Mouse (Mus musculus): Measurements from ENCODE around the gene Lect2.

DNA sequence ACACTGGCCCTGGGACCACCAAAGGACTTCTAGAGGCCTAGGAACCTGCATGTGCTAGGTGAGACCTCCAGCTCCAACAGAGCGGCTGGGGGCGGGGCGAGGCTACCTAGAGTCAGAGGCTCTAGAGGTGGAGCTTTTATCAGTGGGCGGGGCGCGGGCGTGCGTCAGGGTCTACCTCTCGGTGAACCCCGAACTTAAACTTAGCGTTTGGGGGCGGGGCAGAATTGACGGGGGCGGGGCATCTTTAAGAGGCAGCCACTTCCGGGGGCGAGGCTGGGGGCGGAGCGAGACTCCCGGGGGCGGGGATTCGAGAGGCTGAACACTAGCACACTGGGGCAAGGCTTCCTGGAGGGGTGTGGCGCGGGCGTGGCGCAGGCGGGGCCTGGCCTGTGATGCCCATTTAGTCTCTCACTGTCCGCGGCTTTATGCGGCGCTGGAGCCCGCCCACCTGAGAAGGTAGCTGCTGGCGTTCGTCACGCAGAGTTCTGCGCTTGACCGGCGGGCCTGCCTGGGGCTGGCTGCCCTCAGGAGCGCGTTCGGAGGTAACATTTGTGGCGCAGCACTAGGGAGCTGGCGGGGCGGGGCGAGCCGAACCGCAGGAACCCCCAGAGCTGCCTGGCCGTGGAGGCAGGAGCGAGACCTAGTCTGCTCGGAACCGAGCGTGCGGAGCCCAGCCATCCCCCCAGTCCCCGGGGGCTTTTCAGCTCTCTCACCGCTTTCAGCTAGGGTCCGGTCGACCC is 26.1 kb downstream of the Lect2 start, which contains the start of gene Fbxl21:
- TF ChIP-seq CTCF (IDR thresholded peaks at IDR 0.05; ENCODE audit: low read depth) (no peak), EP300 (IDR thresholded peaks at IDR 0.05; ENCODE audit: low read depth) (no peak)

All from heart, postnatal 0 days (tissue).